Mouse (Mus musculus) megakaryocyte progenitor cell, adult 5-6 weeks (primary cell): ENCODE results near the gene Vat1. TPM values are rescaled to one million over a fixed set of nuclear protein-coding genes. Genes with fewer than 3 reads are reported as not detected.

Experiments
- total RNA-seq, 2 experiments: library from RNA; stranded (forward) in 1 of 2; stranded (reverse) in 1 of 2; fragments of 157-497, 149-512 nt in 1 of 2; fragments of 200-1000 nt in 1 of 2; gene quantifications; 2 replicates each; pipeline versions ENCODE4 v1.2.3 to v1.2.4; 2015 to 2017

Gene Vat1
- total RNA-seq, 2 experiments from 2014 or later: 50.0 to 83.6 TPM

Other genes starting within 250 kb of the Vat1 start
- gene Ezh1, start 239.8 kb downstream of the Vat1 start, total RNA-seq (2015): 13.8 and 15.8 TPM in 2 replicates
- gene Ezh1, start 239.8 kb downstream of the Vat1 start, total RNA-seq (2017): 13.2 and 15.8 TPM in 2 replicates
- 0.88 TPM in 1 of 2 replicates, not detected in the other for gene Ramp2, start 220.2 kb downstream of the Vat1 start, total RNA-seq (2015)
- gene Ramp2, start 220.2 kb downstream of the Vat1 start, total RNA-seq (2017): 1.9 TPM in 1 of 2 replicates, not detected in the other
- 261 and 263 TPM in 2 replicates for gene Vps25, start 212.5 kb downstream of the Vat1 start, total RNA-seq (2015)
- 70.4 and 86.9 TPM in 2 replicates for gene Vps25, start 212.5 kb downstream of the Vat1 start, total RNA-seq (2017)
- not detected in 2 replicates for gene Wnk4, start 205.7 kb downstream of the Vat1 start, total RNA-seq (2015)
- gene Wnk4, start 205.7 kb downstream of the Vat1 start, total RNA-seq (2017): not detected in 2 replicates
- 1.1 and 2.0 TPM in 2 replicates for gene Cntd1, start 187.2 kb downstream of the Vat1 start, total RNA-seq (2015)
- 1.2 and 1.3 TPM in 2 replicates for gene Cntd1, start 187.2 kb downstream of the Vat1 start, total RNA-seq (2017)
- gene Coa3, start 187.1 kb downstream of the Vat1 start, total RNA-seq (2015): 74.0 and 91.0 TPM in 2 replicates
- 43.7 and 47.8 TPM in 2 replicates for gene Coa3, start 187.1 kb downstream of the Vat1 start, total RNA-seq (2017)
- 49.8 and 61.2 TPM in 2 replicates for gene Becn1, start 163.9 kb downstream of the Vat1 start, total RNA-seq (2015)
- gene Becn1, start 163.9 kb downstream of the Vat1 start, total RNA-seq (2017): 161 and 166 TPM in 2 replicates
- 208 and 220 TPM in 2 replicates for gene Psme3, start 150.0 kb downstream of the Vat1 start, total RNA-seq (2015)
- 116 and 120 TPM in 2 replicates for gene Psme3, start 150.0 kb downstream of the Vat1 start, total RNA-seq (2017)
- gene Aoc2, start 141.2 kb downstream of the Vat1 start, total RNA-seq (2015): 1.5 and 2.0 TPM in 2 replicates
- 0.75 and 1.6 TPM in 2 replicates for gene Aoc2, start 141.2 kb downstream of the Vat1 start, total RNA-seq (2017)
- 0.15 and 0.29 TPM in 2 replicates for gene Aoc3, start 135.6 kb downstream of the Vat1 start, total RNA-seq (2015)
- not detected in 2 replicates for gene Aoc3, start 135.6 kb downstream of the Vat1 start, total RNA-seq (2017)
- not detected in 2 replicates for gene G6pc, start 98.7 kb downstream of the Vat1 start, total RNA-seq (2015)
- not detected in 2 replicates for gene G6pc, start 98.7 kb downstream of the Vat1 start, total RNA-seq (2017)
- gene Aarsd1, start 48.6 kb downstream of the Vat1 start, total RNA-seq (2015): 41.4 and 52.1 TPM in 2 replicates
- 77.8 and 79.3 TPM in 2 replicates for gene Aarsd1, start 48.6 kb downstream of the Vat1 start, total RNA-seq (2017)
- 3.9 and 5.4 TPM in 2 replicates for gene Gm27029, start 41.4 kb downstream of the Vat1 start, total RNA-seq (2015)
- gene Gm27029, start 41.4 kb downstream of the Vat1 start, total RNA-seq (2017): 0.25 and 1.6 TPM in 2 replicates
- gene Rundc1, start 41.1 kb downstream of the Vat1 start, total RNA-seq (2015): 3.3 and 4.1 TPM in 2 replicates
- gene Rundc1, start 41.1 kb downstream of the Vat1 start, total RNA-seq (2017): 4.5 and 4.7 TPM in 2 replicates
- gene Ptges3l, start 40.9 kb downstream of the Vat1 start, total RNA-seq (2015): 0.17 and 0.42 TPM in 2 replicates
- 0.71 and 4.1 TPM in 2 replicates for gene Ptges3l, start 40.9 kb downstream of the Vat1 start, total RNA-seq (2017)
- 500 and 587 TPM in 2 replicates for gene Rpl27, start 23.9 kb downstream of the Vat1 start, total RNA-seq (2015)
- gene Rpl27, start 23.9 kb downstream of the Vat1 start, total RNA-seq (2017): 3,389 and 3,728 TPM in 2 replicates
- gene Ifi35, start 17.8 kb downstream of the Vat1 start, total RNA-seq (2015): 27.2 and 31.7 TPM in 2 replicates
- gene Ifi35, start 17.8 kb downstream of the Vat1 start, total RNA-seq (2017): 31.1 and 32.6 TPM in 2 replicates
- 2.0 and 3.9 TPM in 2 replicates for gene Rnd2, start 1.2 kb downstream of the Vat1 start, total RNA-seq (2015)
- 1.00 and 3.9 TPM in 2 replicates for gene Rnd2, start 1.2 kb downstream of the Vat1 start, total RNA-seq (2017)
- gene Brca1, start 85.7 kb upstream of the Vat1 start, total RNA-seq (2015): 25.1 and 31.4 TPM in 2 replicates
- 36.0 and 47.2 TPM in 2 replicates for gene Brca1, start 85.7 kb upstream of the Vat1 start, total RNA-seq (2017)
- 28.1 and 33.7 TPM in 2 replicates for gene Nbr1, start 85.9 kb upstream of the Vat1 start, total RNA-seq (2015)
- 40.9 and 46.7 TPM in 2 replicates for gene Nbr1, start 85.9 kb upstream of the Vat1 start, total RNA-seq (2017)
- gene Tmem106a, start 116.0 kb upstream of the Vat1 start, total RNA-seq (2015): 2.7 and 3.7 TPM in 2 replicates
- gene Tmem106a, start 116.0 kb upstream of the Vat1 start, total RNA-seq (2017): 1.2 and 5.0 TPM in 2 replicates
- not detected in 2 replicates for gene Gm11634, start 133.0 kb upstream of the Vat1 start, total RNA-seq (2015)
- gene Gm11634, start 133.0 kb upstream of the Vat1 start, total RNA-seq (2017): not detected in 2 replicates
- gene Rdm1, start 161.0 kb upstream of the Vat1 start, total RNA-seq (2015): 9.8 and 12.7 TPM in 2 replicates
- 13.2 and 13.7 TPM in 2 replicates for gene Rdm1, start 161.0 kb upstream of the Vat1 start, total RNA-seq (2017)
- gene Arl4d, start 199.3 kb upstream of the Vat1 start, total RNA-seq (2015): 1.1 and 1.9 TPM in 2 replicates
- 0.75 and 1.0 TPM in 2 replicates for gene Arl4d, start 199.3 kb upstream of the Vat1 start, total RNA-seq (2017)